In genomic region chr3:51222834-51223460, GRCm38 (mm10) we compare ENCODE assay signal across 11 mouse cellular contexts. TPM values are rescaled to one million over a fixed set of nuclear protein-coding genes. Genes with fewer than 3 reads are reported as not detected.
DNase-seq lines count a peak whose midpoint lies in the region; ATAC-seq and TF ChIP-seq lines count a peak whose summit lies in the region.
"Had no signal": no experiment of that assay in that cellular context is flagged by ENCODE, and none has a peak within 500 bp of the region (broad histone marks: within the 10 kb centered on the region; RNA-seq: fewer than 3 reads in every experiment).

No protein-coding gene starts in this region.

- peak overlapping the region; percentile 80; the same call in 1 of the 2 replicates for H3K4me2 ChIP-seq in hindbrain, embryonic 16.5 days (ENCODE audit: low read length)
- no peak overlapping the region for H3K4me2 ChIP-seq in hindbrain, embryonic 13.5 days
- no peak overlapping the region for H3K4me2 ChIP-seq in midbrain, embryonic 11.5 days

- no peak overlapping the region; the same call in 1 of the 2 replicates for H3K27ac ChIP-seq in hindbrain, embryonic 16.5 days (ENCODE audit: low read depth, low read length)
- no peak overlapping the region for H3K27ac ChIP-seq in hindbrain, embryonic 13.5 days
- H3K27ac ChIP-seq in midbrain, embryonic 11.5 days (ENCODE audit: low read depth, low read length): no peak overlapping the region
- H3K27ac ChIP-seq: neural tube, embryonic 12.5 days had no signal

- DNase-seq in cerebellum, adult 9-11 months: peak; percentile 35
- peak; percentile 34 for DNase-seq in induced T-regulatory cell, adult 2 months (ENCODE audit: low read depth)
- no peak for DNase-seq in midbrain, embryonic 11.5 days (ENCODE audit: low spot score, missing footprints)
- no peak for DNase-seq in ovary, adult 18-20 months (ENCODE audit: low spot score)
- DNase-seq: cerebellum, postnatal 25 days had no signal

- H3K9ac ChIP-seq in hindbrain, embryonic 16.5 days (ENCODE audit: low read depth, low read length): no peak overlapping the region
- H3K9ac ChIP-seq in hindbrain, embryonic 13.5 days: no peak overlapping the region
- H3K9ac ChIP-seq in midbrain, embryonic 11.5 days (ENCODE audit: low read length): no peak overlapping the region
- H3K9ac ChIP-seq: neural tube, embryonic 12.5 days had no signal

- no peaks in the 10 kb centered on the region for H3K36me3 ChIP-seq in hindbrain, embryonic 16.5 days (ENCODE audit: control insufficient read depth, insufficient read depth, low read length)
- H3K36me3 ChIP-seq in hindbrain, embryonic 13.5 days: no peaks in the 10 kb centered on the region
- H3K36me3 ChIP-seq in C2C12 (ENCODE audit: control insufficient read depth, insufficient read depth): peaks cover 5% of the 10 kb centered on the region
- no peaks in the 10 kb centered on the region for H3K36me3 ChIP-seq in midbrain, embryonic 11.5 days (ENCODE audit: control insufficient read depth, insufficient read depth, low read length)
- H3K36me3 ChIP-seq: neural tube, embryonic 12.5 days had no signal

- H3K4me3 ChIP-seq in hindbrain, embryonic 16.5 days (ENCODE audit: low read length): no peak overlapping the region
- no peak overlapping the region for H3K4me3 ChIP-seq in hindbrain, embryonic 13.5 days
- H3K4me3 ChIP-seq in C2C12 (ENCODE audit: insufficient read depth, poor library complexity, severe bottlenecking): no peak overlapping the region
- H3K4me3 ChIP-seq in midbrain, embryonic 11.5 days (ENCODE audit: low read depth, low read length): no peak overlapping the region
- H3K4me3 ChIP-seq: neural tube, embryonic 12.5 days had no signal

- H3K9me3 ChIP-seq in hindbrain, embryonic 16.5 days (ENCODE audit: control insufficient read depth, low read length): no peaks in the 10 kb centered on the region
- no peaks in the 10 kb centered on the region for H3K9me3 ChIP-seq in hindbrain, embryonic 13.5 days
- H3K9me3 ChIP-seq in midbrain, embryonic 11.5 days (ENCODE audit: control insufficient read depth, low read length): no peaks in the 10 kb centered on the region
- H3K9me3 ChIP-seq: neural tube, embryonic 12.5 days had no signal

- TF ChIP-seq CTCF in C2C12 (IDR thresholded peaks at IDR 0.05; ENCODE audit: control insufficient read depth, insufficient read depth, insufficient read length): no peak

- peaks cover 32% of the 10 kb centered on the region for H3K79me2 ChIP-seq in C2C12 (ENCODE audit: control insufficient read depth, insufficient read depth)

- H3K79me3 ChIP-seq in C2C12 (ENCODE audit: low read depth): peaks cover 25% of the 10 kb centered on the region

- WGBS in hindbrain, embryonic 16.5 days: 67% methylated on average over 10 of the region's 10 CpGs
- 64% methylated on average over 10 of the region's 10 CpGs for WGBS in hindbrain, embryonic 13.5 days
- 64% methylated on average over 10 of the region's 10 CpGs for WGBS in midbrain, embryonic 11.5 days

- no peak overlapping the region for H3ac ChIP-seq in C2C12 (ENCODE audit: control insufficient read depth, insufficient read length, low read depth)

- H3K27me3 ChIP-seq in hindbrain, embryonic 16.5 days (replicated peaks; ENCODE audit: control insufficient read depth, insufficient read depth, low read length): no peaks in the 10 kb centered on the region
- no peaks in the 10 kb centered on the region for H3K27me3 ChIP-seq in hindbrain, embryonic 13.5 days
- H3K27me3 ChIP-seq in C2C12 (ENCODE audit: control insufficient read depth, insufficient read depth, insufficient read length): no peaks in the 10 kb centered on the region
- H3K27me3 ChIP-seq in midbrain, embryonic 11.5 days (ENCODE audit: control insufficient read depth, insufficient read depth, low read length): no peaks in the 10 kb centered on the region
- H3K27me3 ChIP-seq: CH12.LX; neural tube, embryonic 12.5 days had no signal

- H3K4me1 ChIP-seq in hindbrain, embryonic 16.5 days (ENCODE audit: control insufficient read depth, insufficient read depth, low read depth, low read length): peaks cover 23% of the 10 kb centered on the region
- peaks cover 31% of the 10 kb centered on the region for H3K4me1 ChIP-seq in hindbrain, embryonic 13.5 days (replicated peaks)
- peaks cover 4% of the 10 kb centered on the region; the same call in 1 of the 2 replicates for H3K4me1 ChIP-seq in midbrain, embryonic 11.5 days (ENCODE audit: control insufficient read depth, insufficient read depth, low read length)

- ATAC-seq in cerebellum, adult (ENCODE audit: insufficient number of reproducible peaks, low FRiP score, low TSS enrichment): no peak
- ATAC-seq in hindbrain, embryonic 16.5 days: no peak
- no peak for ATAC-seq in hindbrain, embryonic 13.5 days (ENCODE audit: low FRiP score)
- no peak for ATAC-seq in midbrain, embryonic 11.5 days (ENCODE audit: low FRiP score)

TF ChIP-seq in C2C12, 6 proteins besides CTCF, POLR2A, EP300 and RAD21:
- TF ChIP-seq CEBPB (IDR thresholded peaks at IDR 0.05; ENCODE audit: low read depth) (peak; percentile 5), MYOD1 (IDR thresholded peaks at IDR 0.05; ENCODE audit: control insufficient read depth, insufficient read length, low read depth) (no peak)

RNA-seq across cellular contexts. Expression of gene Noct, which starts 1.3 kb away (rescaled TPM):
- polyA plus RNA-seq in hindbrain, embryonic 16.5 days (2015; fragmentation: Nextera tagmentation; extraction: Ambion mirVana): 28.8 and 29.3 TPM in 2 replicates
- polyA plus RNA-seq in hindbrain, embryonic 13.5 days (2015; fragmentation: Nextera tagmentation; extraction: Ambion mirVana): 21.5 and 22.0 TPM in 2 replicates
- polyA plus RNA-seq in C2C12 (2012; fragmentation: generic; extraction: Trizol): 10.8 TPM
- polyA plus RNA-seq in midbrain, embryonic 11.5 days (2014; fragmentation: Nextera tagmentation; extraction: Ambion mirVana): 11.6 and 12.9 TPM in 2 replicates

Comparison
In these comparisons a context has a peak if more than half of its experiments do, and no peak if none do; other contexts are left out.
1. DNase-seq: peak in cerebellum, adult 9-11 months (single experiment) and induced T-regulatory cell, adult 2 months (single experiment); none in midbrain, embryonic 11.5 days (single experiment) and ovary, adult 18-20 months (single experiment).